Mouse (Mus musculus) T-helper 1 cell (primary cell): ENCODE measurements around the gene Avil.

ENCODE experiments used
- in situ Hi-C: fragments of 300-600 bp; cut with MboI, MseI; formaldehyde crosslinking; loops from one replicate; pipeline ENCODE4 v1.15.1; 2025; ENCODE audit warnings: high pct_unique_total_duplicates

The Avil gene

GRCm38 (mm10) chr10:127018422-127018821, 17.9 kb downstream of the Avil start:
- in situ Hi-C loops, result no loop called here

- in situ Hi-C loops, result no loop called here
Observed at GRCm38 (mm10) chr10:127030336-127031296, 30.1 kb downstream of the Avil start, which contains the start of gene Tsfm. TSS of gene Tsfm (minus strand) at chr10:127030840.

- in situ Hi-C loops, result no loop called here
Observed at GRCm38 (mm10) chr10:127033301-127033741, 32.8 kb downstream of the Avil start.

GRCm38 (mm10) chr10:127036273-127036672, 35.8 kb downstream of the Avil start:
- in situ Hi-C loops, result no loop called here

GRCm38 (mm10) chr10:127037641-127038040, 37.1 kb downstream of the Avil start:
- in situ Hi-C loops, result no loop called here

GRCm38 (mm10) chr10:127040569-127041214, 40.2 kb downstream of the Avil start:
- in situ Hi-C loops, result no loop called here

- in situ Hi-C loops, result no loop called here
Observed at GRCm38 (mm10) chr10:127041274-127041766, 40.8 kb downstream of the Avil start, which contains the start of the genes Mettl1 and Eef1akmt3. TSS of gene Mettl1 (plus strand) at chr10:127041414. TSS of gene Eef1akmt3 (minus strand) at chr10:127041513.

GRCm38 (mm10) chr10:127041774-127042338, 41.3 kb downstream of the Avil start:
- in situ Hi-C loops, result no loop called here

GRCm38 (mm10) chr10:127042468-127043115, 42.1 kb downstream of the Avil start:
- in situ Hi-C loops, result no loop called here

- in situ Hi-C loops, result no loop called here
Observed at GRCm38 (mm10) chr10:127043187-127043586, 42.7 kb downstream of the Avil start.

GRCm38 (mm10) chr10:127047954-127048353, 47.4 kb downstream of the Avil start, which contains the start of gene Cyp27b1:
TSS of gene Cyp27b1 (plus strand) at chr10:127048250.
- in situ Hi-C loops, result no loop called here

GRCm38 (mm10) chr10:127048608-127049394, 48.3 kb downstream of the Avil start:
- in situ Hi-C loops, result no loop called here

GRCm38 (mm10) chr10:127049395-127050118, 49.0 kb downstream of the Avil start:
- in situ Hi-C loops, result loop anchor here (25.0 kb wide), 1 partner anchor 613 kb away; the partner anchor contains the start of genes Nab2 and Nemp1

- in situ Hi-C loops, result loop anchor here (25.0 kb wide), 1 partner anchor 612 kb away; the partner anchor contains the start of genes Nab2 and Nemp1
Observed at GRCm38 (mm10) chr10:127050119-127050474, 49.6 kb downstream of the Avil start.

- in situ Hi-C loops, result loop anchor here (25.0 kb wide), 1 partner anchor 608 kb away; the partner anchor contains the start of genes Nab2 and Nemp1
Observed at GRCm38 (mm10) chr10:127054646-127055045, 54.1 kb downstream of the Avil start.

- in situ Hi-C loops, result loop anchor here (25.0 kb wide), 1 partner anchor 607 kb away; the partner anchor contains the start of genes Nab2 and Nemp1
Observed at GRCm38 (mm10) chr10:127055406-127055805, 54.9 kb downstream of the Avil start.

- in situ Hi-C loops, result loop anchor here (25.0 kb wide), 1 partner anchor 606 kb away; the partner anchor contains the start of genes Nab2 and Nemp1
Observed at GRCm38 (mm10) chr10:127056490-127056889, 56.0 kb downstream of the Avil start.

- in situ Hi-C loops, result loop anchor here (25.0 kb wide), 1 partner anchor 604 kb away; the partner anchor contains the start of genes Nab2 and Nemp1
Observed at GRCm38 (mm10) chr10:127058161-127058560, 57.7 kb downstream of the Avil start.

GRCm38 (mm10) chr10:127058708-127059107, 58.2 kb downstream of the Avil start:
- in situ Hi-C loops, result loop anchor here (25.0 kb wide), 1 partner anchor 604 kb away; the partner anchor contains the start of genes Nab2 and Nemp1
